Mouse (Mus musculus) retina, postnatal 7 days (tissue): ENCODE data around the gene Aplp2.

ENCODE experiments used
- DNase-seq: peaks from one replicate; pipeline ENCODE4 v3.0.0-alpha.2; 2012; ENCODE audit warnings: low read depth, low spot score

The Aplp2 gene

GRCm38 (mm10) chr9:31225808-31226207 is 14.2 kb upstream of the Aplp2 start:
- DNase-seq: no peak

GRCm38 (mm10) chr9:31223475-31223874 is 11.9 kb upstream of the Aplp2 start:
- no peak for DNase-seq

GRCm38 (mm10) chr9:31221170-31221569 is 9.6 kb upstream of the Aplp2 start:
- DNase-seq: no peak

GRCm38 (mm10) chr9:31217631-31218380 is 6.2 kb upstream of the Aplp2 start:
- no peak for DNase-seq

GRCm38 (mm10) chr9:31212500-31213008 is 939 bp upstream of the Aplp2 start:
- no peak for DNase-seq

- DNase-seq: no peak
Measured at GRCm38 (mm10) chr9:31210749-31211689, 596 bp downstream of the Aplp2 start.

GRCm38 (mm10) chr9:31210163-31210562 is 1.5 kb downstream of the Aplp2 start:
- no peak for DNase-seq

- DNase-seq: no peak
Measured at GRCm38 (mm10) chr9:31209502-31209901, 2.1 kb downstream of the Aplp2 start.

GRCm38 (mm10) chr9:31207732-31208131 is 3.9 kb downstream of the Aplp2 start:
- DNase-seq: no peak

GRCm38 (mm10) chr9:31204722-31205121 is 6.9 kb downstream of the Aplp2 start:
- DNase-seq: no peak

GRCm38 (mm10) chr9:31203571-31204210 is 7.9 kb downstream of the Aplp2 start:
- no peak for DNase-seq

GRCm38 (mm10) chr9:31203068-31203467 is 8.5 kb downstream of the Aplp2 start:
- no peak for DNase-seq

GRCm38 (mm10) chr9:31198614-31199013 is 13.0 kb downstream of the Aplp2 start:
- DNase-seq: no peak

- no peak for DNase-seq
Measured at GRCm38 (mm10) chr9:31197782-31198181, 13.8 kb downstream of the Aplp2 start.

GRCm38 (mm10) chr9:31196742-31197141 is 14.9 kb downstream of the Aplp2 start:
- no peak for DNase-seq

- no peak for DNase-seq
Measured at GRCm38 (mm10) chr9:31195573-31195972, 16.0 kb downstream of the Aplp2 start.

GRCm38 (mm10) chr9:31192378-31192777 is 19.2 kb downstream of the Aplp2 start:
- no peak for DNase-seq

- no peak for DNase-seq
Measured at GRCm38 (mm10) chr9:31191543-31191942, 20.1 kb downstream of the Aplp2 start.

- no peak for DNase-seq
Measured at GRCm38 (mm10) chr9:31189194-31189593, 22.4 kb downstream of the Aplp2 start.

GRCm38 (mm10) chr9:31184439-31184838 is 27.2 kb downstream of the Aplp2 start:
- no peak for DNase-seq

- no peak for DNase-seq
Measured at GRCm38 (mm10) chr9:31183061-31183460, 28.6 kb downstream of the Aplp2 start.
